28 mouse cellular contexts compared by ENCODE assay signal in the genomic region with DNA sequence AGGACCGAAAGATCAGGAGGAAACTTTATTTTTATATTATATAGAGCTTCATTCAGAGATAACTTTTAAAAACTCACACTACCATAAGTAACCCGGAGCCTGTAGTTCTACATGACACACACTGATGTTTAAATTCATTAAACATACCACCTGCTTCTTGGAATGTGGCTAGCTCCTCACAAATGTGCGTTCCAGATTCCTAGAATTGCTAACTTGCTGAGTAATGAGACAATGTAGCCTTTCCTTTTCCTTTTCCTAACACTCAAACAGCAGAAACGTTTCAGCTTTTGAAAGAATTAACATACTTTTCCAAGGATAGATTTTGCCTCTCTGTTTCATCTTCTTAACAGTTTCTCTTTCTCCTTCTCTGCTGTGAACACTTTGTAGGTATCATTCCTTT.
DNase-seq lines count a peak whose midpoint lies in the region; TF ChIP-seq lines count a peak whose summit lies in the region.
"Had no signal": no experiment of that assay in that cellular context is flagged by ENCODE, and none has a peak within 500 bp of the region (broad histone marks: within the 10 kb centered on the region; RNA-seq: fewer than 3 reads in every experiment).

No protein-coding gene starts in this region.

- WGBS in lung, adult 2 months, result 54% methylated on average over 4 of the region's 4 CpGs

- TF ChIP-seq CTCF in lung, adult 2 months (IDR thresholded peaks at IDR 0.05; ENCODE audit: insufficient read depth, low read length), result no peak

- no peak overlapping the region for H3K4me3 ChIP-seq in lung, adult 2 months (replicated peaks; ENCODE audit: extremely low read depth, low read depth, low read length)
- H3K4me3 ChIP-seq: embryonic facial prominence, embryonic 10.5 days; embryonic facial prominence, embryonic 15.5 days; forebrain, embryonic 12.5 days; heart, embryonic 10.5 days; heart, embryonic 15.5 days; limb, embryonic 12.5 days; liver, embryonic 15.5 days; midbrain, embryonic 10.5 days; midbrain, embryonic 15.5 days; neural tube, embryonic 15.5 days had no signal

- peak; percentile 10 to 18 for DNase-seq in left cerebral cortex, adult 18-20 months (ENCODE audit: low spot score in 2 of 2)
- DNase-seq in left cerebral cortex, postnatal 4 days, result no peak
- DNase-seq in lung, postnatal 10 days, result peak; percentile 9
- no peak for DNase-seq in lung, adult 2 months
- peak; percentile 54 for DNase-seq in Muller cell, postnatal 12 days (ENCODE audit: inconsistent ontology term)
- DNase-seq in brain, adult 2 months (ENCODE audit: low read depth, low spot score), result peak; percentile 23
- DNase-seq in thymus, postnatal 4 days, result no peak
- DNase-seq in adrenal gland, adult 18-20 months (ENCODE audit: low spot score in 2 of 2), result no peak
- DNase-seq: adrenal gland, postnatal 14 days; cerebellum, adult 2 months; forebrain, postnatal 0 days; gastrocnemius, postnatal 25 days; heart, adult 11 months; kidney, adult 2 months; kidney, postnatal 4 days; retina, postnatal 1 day; spleen, adult 18-20 months; thymus, postnatal 25 days had no signal

- intact Hi-C loops in left cerebral cortex, postnatal 4 days (cut with DNase I), result no loop called here

- TF ChIP-seq POLR2A in lung, adult 2 months (IDR thresholded peaks at IDR 0.05; ENCODE audit: borderline replicate concordance, extremely low read depth, low read depth, low read length), result no peak

- H3K4me1 ChIP-seq in lung, adult 2 months (ENCODE audit: control insufficient read depth, insufficient read depth, low read length), result no peaks in the 10 kb centered on the region
- H3K4me1 ChIP-seq: embryonic facial prominence, embryonic 10.5 days; embryonic facial prominence, embryonic 15.5 days; forebrain, embryonic 12.5 days; heart, embryonic 10.5 days; heart, embryonic 15.5 days; limb, embryonic 12.5 days; liver, embryonic 15.5 days; midbrain, embryonic 10.5 days; midbrain, embryonic 15.5 days; neural tube, embryonic 15.5 days had no signal

Comparison
In these comparisons a context has a peak if more than half of its experiments do, and no peak if none do; other contexts are left out.
1. DNase-seq: peak in left cerebral cortex, adult 18-20 months (2 of 2), lung, postnatal 10 days (single experiment), Muller cell, postnatal 12 days (single experiment) and brain, adult 2 months (single experiment); none in left cerebral cortex, postnatal 4 days (single experiment), lung, adult 2 months (single experiment), thymus, postnatal 4 days (single experiment) and adrenal gland, adult 18-20 months (0 of 2).